Mouse (Mus musculus): ENCODE data around the gene Plekhf1. TPM values are rescaled to one million over a fixed set of nuclear protein-coding genes. Genes with fewer than 3 reads are reported as not detected.

Plekhf1 gene
- total and polyA plus RNA-seq, 2 experiments from 2014 or later = 0.54 to 0.86 TPM

GRCm38 (mm10) chr7:38187796-38188195 lies 40.0 kb downstream of the Plekhf1 start:
- H3K4me3 ChIP-seq (ENCODE audit: low read depth, low read length) = no peak overlapping the region
- TF ChIP-seq CTCF (IDR thresholded peaks at IDR 0.05; ENCODE audit: low read depth) = no peak
- 69% methylated on average over 4 of the region's 4 CpGs for WGBS

GRCm38 (mm10) chr7:38186861-38187260 lies 41.0 kb downstream of the Plekhf1 start:
- DNase-seq (no peak), ATAC-seq (no peak)
- 90% methylated on average over 4 of the region's 4 CpGs for WGBS
- Histone ChIP-seq H3K9me3 (ENCODE audit: low read length) (no peaks in the 10 kb centered on the region), H3K4me1 (ENCODE audit: insufficient read depth) (peaks cover 12% of the 10 kb centered on the region; the same call in 1 of the 2 replicates), H3K9ac (no peak overlapping the region), H3K4me3 (ENCODE audit: low read depth, low read length) (no peak overlapping the region), H3K27ac (ENCODE audit: low read depth, low read length) (no peak overlapping the region), H3K4me2 (ENCODE audit: low read depth) (no peak overlapping the region), H3K27me3 (ENCODE audit: insufficient read depth, low read length) (no peaks in the 10 kb centered on the region), H3K36me3 (ENCODE audit: insufficient read depth) (no peaks in the 10 kb centered on the region)
- TF ChIP-seq CTCF (IDR thresholded peaks at IDR 0.05; ENCODE audit: low read depth) = no peak

More at GRCm38 (mm10) chr7:38187796-38188195, 40.0 kb downstream of the Plekhf1 start:
- DNase-seq (peak; percentile 5), ATAC-seq (no peak)
- no peak overlapping the region for H3K4me2 ChIP-seq (ENCODE audit: low read depth)
- no peak overlapping the region for H3K9ac ChIP-seq
- H3K9me3 ChIP-seq (ENCODE audit: low read length) = no peaks in the 10 kb centered on the region
- H3K4me1 ChIP-seq (ENCODE audit: insufficient read depth) = peaks cover 12% of the 10 kb centered on the region; the same call in 1 of the 2 replicates
- H3K27ac ChIP-seq (ENCODE audit: low read depth, low read length) = no peak overlapping the region
- no peaks in the 10 kb centered on the region for H3K27me3 ChIP-seq (ENCODE audit: insufficient read depth, low read length)
- H3K36me3 ChIP-seq (ENCODE audit: insufficient read depth) = no peaks in the 10 kb centered on the region

DNA sequence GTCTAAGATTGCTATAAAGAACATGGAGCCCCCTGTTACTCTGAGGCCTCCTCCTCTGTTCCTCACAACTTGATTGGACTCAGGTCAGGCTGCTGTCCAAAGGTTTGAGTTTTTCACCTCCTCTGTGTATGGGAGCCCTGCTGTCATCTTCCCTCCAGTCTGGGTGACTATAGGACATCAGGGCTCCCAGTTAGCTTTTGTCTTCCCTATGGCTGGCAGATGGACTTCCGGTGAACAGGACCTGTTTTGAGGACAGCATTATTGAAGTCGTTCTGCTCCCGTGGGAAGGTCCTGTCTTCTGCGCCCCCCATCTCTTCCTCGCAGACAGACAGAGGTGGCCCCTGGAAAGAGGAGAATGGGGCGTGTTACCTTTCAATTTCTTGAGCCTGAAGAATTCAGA lies 43.0 kb downstream of the Plekhf1 start:
- H3K27me3 ChIP-seq (ENCODE audit: insufficient read depth, low read length) = no peaks in the 10 kb centered on the region
- no peak overlapping the region for H3K4me3 ChIP-seq (ENCODE audit: low read depth, low read length)
- H3K9me3 ChIP-seq (ENCODE audit: low read length) = no peaks in the 10 kb centered on the region
- 89% methylated on average over 6 of the region's 6 CpGs for WGBS
- H3K4me1 ChIP-seq (ENCODE audit: insufficient read depth) = peaks cover 12% of the 10 kb centered on the region; the same call in 1 of the 2 replicates
- no peaks in the 10 kb centered on the region for H3K36me3 ChIP-seq (ENCODE audit: insufficient read depth)
- no peak overlapping the region for H3K27ac ChIP-seq (ENCODE audit: low read depth, low read length)
- TF ChIP-seq CTCF (IDR thresholded peaks at IDR 0.05; ENCODE audit: low read depth) = no peak
- DNase-seq (no peak), ATAC-seq (no peak)
- H3K4me2 ChIP-seq (ENCODE audit: low read depth) = peak overlapping the region; percentile 83; the same call in 1 of the 2 replicates
- H3K9ac ChIP-seq = no peak overlapping the region

DNA sequence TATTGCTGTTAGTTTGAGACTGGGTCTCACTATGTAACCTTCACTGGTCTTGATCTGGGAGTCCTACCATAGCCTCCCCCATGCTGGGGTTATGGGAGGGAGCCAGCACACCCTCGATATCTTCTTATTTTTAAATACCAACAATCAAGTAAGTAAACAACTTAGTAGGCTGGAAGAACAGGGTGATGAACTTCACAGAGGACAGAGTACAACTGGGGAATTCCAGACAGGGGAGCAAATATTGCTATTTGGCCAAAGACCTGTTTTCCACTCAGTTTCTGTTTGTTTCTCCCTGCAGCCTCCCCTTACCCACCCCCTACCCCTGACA lies 43.4 kb downstream of the Plekhf1 start:
- H3K27ac ChIP-seq (ENCODE audit: low read depth, low read length) = peak overlapping the region; percentile 90; the same call in 1 of the 2 replicates
- peak overlapping the region; percentile 83 for H3K4me2 ChIP-seq (ENCODE audit: low read depth)
- no peaks in the 10 kb centered on the region for H3K9me3 ChIP-seq (ENCODE audit: low read length)
- DNase-seq (no peak), ATAC-seq (no peak)
- 63% methylated on average over 1 of the region's 1 CpGs for WGBS
- no peaks in the 10 kb centered on the region for H3K36me3 ChIP-seq (ENCODE audit: insufficient read depth)
- no peak for TF ChIP-seq CTCF (IDR thresholded peaks at IDR 0.05; ENCODE audit: low read depth)
- peaks cover 12% of the 10 kb centered on the region; the same call in 1 of the 2 replicates for H3K4me1 ChIP-seq (ENCODE audit: insufficient read depth)
- peak overlapping the region; percentile 79 for H3K9ac ChIP-seq
- H3K4me3 ChIP-seq (ENCODE audit: low read depth, low read length) = peak overlapping the region; percentile 65
- H3K27me3 ChIP-seq (ENCODE audit: insufficient read depth, low read length) = no peaks in the 10 kb centered on the region

DNA sequence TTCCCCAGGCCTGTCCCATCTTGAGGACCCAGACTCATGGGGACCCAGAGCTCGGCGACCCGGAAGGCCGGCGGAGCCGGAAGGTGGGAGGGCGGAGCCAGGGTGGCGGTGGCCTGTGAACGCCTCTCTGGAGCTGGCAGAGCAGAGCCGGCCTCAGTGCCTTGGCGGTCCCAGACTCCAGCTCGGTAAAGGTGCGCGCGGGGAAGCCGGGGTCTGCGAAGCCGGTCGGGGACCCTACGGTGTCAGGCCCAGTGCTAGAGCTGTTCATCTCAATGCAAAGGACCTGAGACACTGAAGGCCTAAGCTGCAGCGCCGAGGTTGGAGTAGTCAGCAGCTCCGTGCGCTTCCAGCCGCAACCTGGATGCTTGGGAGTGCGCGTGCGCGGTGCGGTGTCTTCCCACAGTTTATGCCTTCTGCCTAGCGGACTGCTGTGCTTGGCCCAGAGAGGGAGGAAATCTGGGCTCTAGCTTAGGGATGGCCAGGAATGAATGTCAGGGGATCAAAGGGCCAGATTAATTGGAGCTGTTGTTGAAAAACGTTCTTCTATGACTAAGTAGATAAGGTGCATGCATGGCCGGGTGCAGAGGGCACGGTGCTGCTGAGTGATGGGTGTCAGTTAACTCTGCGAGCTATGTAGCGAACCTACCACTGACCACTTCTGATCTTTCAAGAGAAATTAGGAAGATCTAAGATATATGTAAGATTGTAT lies 44.0 kb downstream of the Plekhf1 start:
- WGBS = 5% methylated on average over 36 of the region's 36 CpGs
- TF ChIP-seq CTCF (IDR thresholded peaks at IDR 0.05; ENCODE audit: low read depth) = no peak
- ATAC-seq (peak; percentile 93), DNase-seq (peak; percentile 92)
- no peaks in the 10 kb centered on the region for H3K9me3 ChIP-seq (ENCODE audit: low read length)
- peak overlapping the region; percentile 90 for H3K27ac ChIP-seq (ENCODE audit: low read depth, low read length)
- no peaks in the 10 kb centered on the region for H3K36me3 ChIP-seq (ENCODE audit: insufficient read depth)
- peak overlapping the region; percentile 65 for H3K4me3 ChIP-seq (ENCODE audit: low read depth, low read length)
- H3K27me3 ChIP-seq (ENCODE audit: insufficient read depth, low read length) = no peaks in the 10 kb centered on the region
- H3K9ac ChIP-seq = peak overlapping the region; percentile 79
- peak overlapping the region; percentile 83 for H3K4me2 ChIP-seq (ENCODE audit: low read depth)
- H3K4me1 ChIP-seq (ENCODE audit: insufficient read depth) = peaks cover 12% of the 10 kb centered on the region; the same call in 1 of the 2 replicates

DNA sequence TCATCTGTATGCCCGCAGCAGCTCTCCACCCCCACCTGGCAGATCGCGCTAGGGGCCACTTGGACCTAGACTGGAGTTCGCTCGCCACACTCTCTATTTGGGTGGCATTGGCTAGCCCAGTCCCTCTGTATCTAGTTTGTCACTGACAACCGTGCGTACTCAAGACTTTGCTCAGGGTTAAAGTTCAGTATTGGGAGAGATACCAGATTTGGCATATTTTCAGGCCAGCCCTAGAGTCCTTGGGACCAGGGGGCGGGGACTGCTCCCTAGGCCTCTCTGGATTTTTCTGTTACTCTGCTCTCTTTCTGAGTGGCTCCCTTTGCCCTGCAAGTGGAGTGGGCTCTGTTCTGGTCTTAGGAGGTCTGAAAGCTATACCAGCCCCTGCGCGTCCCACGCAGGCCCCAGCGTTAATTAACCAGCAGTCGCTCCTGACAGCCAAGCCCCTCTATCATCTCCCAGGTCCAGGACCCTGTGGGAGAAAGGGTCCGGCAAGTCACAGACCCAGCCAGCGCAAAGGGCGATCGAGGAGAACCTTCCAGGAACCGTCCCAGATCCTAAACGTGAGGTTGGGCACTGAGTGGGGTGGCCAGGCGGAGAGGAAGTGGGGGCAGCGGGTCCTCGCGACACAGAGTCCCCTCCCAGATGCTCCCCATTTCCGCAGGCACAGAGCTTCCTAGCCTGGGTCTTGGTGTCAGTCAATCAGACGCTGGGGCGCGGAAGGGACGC lies 44.7 kb downstream of the Plekhf1 start, which contains the start of gene 1600014C10Rik:
Gene 1600014C10Rik, plus strand, starts transcription at position 256 of the 726 bp plus-strand sequence.
- peak within 1 kb of the TSS; percentile 65 for H3K4me3 ChIP-seq (ENCODE audit: low read depth, low read length)
- no peaks in the 10 kb centered on the region for H3K27me3 ChIP-seq (ENCODE audit: insufficient read depth, low read length)
- peak within 1 kb of the TSS; percentile 83 for H3K4me2 ChIP-seq (ENCODE audit: low read depth)
- H3K4me1 ChIP-seq (ENCODE audit: insufficient read depth) = peaks cover 12% of the 10 kb centered on the region; the same call in 1 of the 2 replicates
- peak; percentile 14 for DNase-seq
- TF ChIP-seq CTCF (IDR thresholded peaks at IDR 0.05; ENCODE audit: low read depth) = no peak
- peak within 1 kb of the TSS; percentile 90 for H3K27ac ChIP-seq (ENCODE audit: low read depth, low read length)
- H3K9me3 ChIP-seq (ENCODE audit: low read length) = no peaks in the 10 kb centered on the region
- WGBS = 6% methylated on average over 28 of the region's 28 CpGs
- peak within 1 kb of the TSS; percentile 79 for H3K9ac ChIP-seq
- peak; percentile 57 for ATAC-seq
- no peaks in the 10 kb centered on the region for H3K36me3 ChIP-seq (ENCODE audit: insufficient read depth)

GRCm38 (mm10) chr7:38182596-38182961 lies 45.2 kb downstream of the Plekhf1 start:
- ATAC-seq = no peak; the same call in 1 of the 2 replicates
- Histone ChIP-seq H3K4me3 (ENCODE audit: low read depth, low read length) (peak overlapping the region; percentile 65; the same call in 1 of the 2 replicates), H3K4me2 (ENCODE audit: low read depth) (peak overlapping the region; percentile 83), H3K27ac (ENCODE audit: low read depth, low read length) (no peak overlapping the region), H3K9ac (no peak overlapping the region), H3K9me3 (ENCODE audit: low read length) (no peaks in the 10 kb centered on the region), H3K4me1 (ENCODE audit: insufficient read depth) (peaks cover 12% of the 10 kb centered on the region; the same call in 1 of the 2 replicates), H3K36me3 (ENCODE audit: insufficient read depth) (no peaks in the 10 kb centered on the region), H3K27me3 (ENCODE audit: insufficient read depth, low read length) (no peaks in the 10 kb centered on the region)
- under 1% methylated on average over 11 of the region's 11 CpGs for WGBS
- peak; percentile 82 for DNase-seq
- peak; percentile 85 for TF ChIP-seq CTCF (IDR thresholded peaks at IDR 0.05; ENCODE audit: low read depth)

All from forebrain, postnatal 0 days (tissue).